Mouse (Mus musculus) C2C12 (cell line): ENCODE measurements at regions not wholly inside any gene's neighbourhood (a gene's known extent, or its start where the extent isn't known, plus 50 kb on each side); places are given as distances from the start of the nearest gene placed in this dataset.
A peak's percentile ranks its signal among the peaks of the same experiment; 100 is the strongest.

ENCODE experiments used
- H3K27me3 ChIP-seq: one replicate; pipeline ENCODE4 v1.6.1; 2011; ENCODE audit not compliant: control insufficient read depth, insufficient read depth, insufficient read length
- H3K36me3 ChIP-seq: one replicate; pipeline ENCODE4 v1.6.1; 2011; ENCODE audit not compliant: control insufficient read depth, insufficient read depth
- H3K4me3 ChIP-seq: one replicate; pipeline ENCODE4 v1.5.1; 2011; ENCODE audit warnings: mild to moderate bottlenecking, control low read depth; ENCODE audit not compliant: poor library complexity, insufficient read depth, severe bottlenecking
- H3K79me2 ChIP-seq: one replicate; pipeline ENCODE4 v1.6.1; 2011; ENCODE audit not compliant: control insufficient read depth, insufficient read depth
- H3K79me3 ChIP-seq: one replicate; pipeline ENCODE4 v1.6.1; 2011; ENCODE audit warnings: low read depth, control low read depth
- H3ac ChIP-seq: one replicate; pipeline ENCODE3; 2011; ENCODE audit warnings: low read depth; ENCODE audit not compliant: control insufficient read depth, insufficient read length
- CEBPB ChIP-seq: IDR thresholded peaks from one replicate; pipeline ENCODE4 v1.6.1; 2011; ENCODE audit warnings: low read depth, mild to moderate bottlenecking, control low read depth, moderate library complexity
- CTCF ChIP-seq: IDR thresholded peaks from one replicate; pipeline ENCODE4 v1.5.1; 2011; ENCODE audit not compliant: control insufficient read depth, insufficient read depth, insufficient read length
- FOSL1 ChIP-seq: IDR thresholded peaks from one replicate; pipeline ENCODE4 v1.8.0; 2011; ENCODE audit warnings: mild to moderate bottlenecking, low read length; ENCODE audit not compliant: poor library complexity, insufficient read depth, severe bottlenecking
- MAX ChIP-seq: IDR thresholded peaks from one replicate; pipeline ENCODE4 v1.6.1; 2011; ENCODE audit warnings: mild to moderate bottlenecking, control low read depth
- MYOD1 ChIP-seq: IDR thresholded peaks from one replicate; pipeline ENCODE4 v1.6.1; 2011; ENCODE audit warnings: low read depth; ENCODE audit not compliant: control insufficient read depth, insufficient read length
- MYOG ChIP-seq: IDR thresholded peaks from one replicate; pipeline ENCODE4 v1.6.1; 2011; ENCODE audit not compliant: control insufficient read depth, insufficient read length; ENCODE audit errors: extremely low read depth
- USF1 ChIP-seq: IDR thresholded peaks from one replicate; pipeline ENCODE4 v1.6.1; 2011; ENCODE audit warnings: low read depth, mild to moderate bottlenecking, control low read depth, moderate library complexity

DNA sequence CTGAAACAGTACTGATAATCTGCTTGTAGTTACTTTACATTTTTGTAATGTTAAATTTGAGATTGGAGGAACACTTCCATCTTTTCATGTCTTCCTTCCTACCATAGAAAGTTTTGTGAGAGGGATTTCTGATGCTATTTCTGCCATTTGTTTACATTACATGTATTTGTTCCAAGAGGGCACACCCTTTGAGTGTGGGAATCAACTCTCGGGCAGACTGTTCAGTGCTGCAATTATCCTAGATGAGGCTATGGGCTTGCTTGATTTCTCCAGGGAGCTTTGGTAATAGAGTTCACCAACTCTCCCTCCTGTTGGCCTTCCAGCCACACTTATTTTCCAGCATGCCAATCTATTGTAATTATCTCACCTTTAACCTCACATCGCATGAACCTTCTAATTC lies 52.4 kb downstream of the Gm13691 start:
- H3ac ChIP-seq, result no peak overlapping the region
- H3K4me3 ChIP-seq, result no peak overlapping the region
- H3K79me2 ChIP-seq, result no peaks in the 10 kb centered on the region
- no peaks in the 10 kb centered on the region for H3K36me3 ChIP-seq
- TF ChIP-seq MYOG, result no peak
- TF ChIP-seq CTCF, result no peak
- no peak for TF ChIP-seq USF1
- no peak for TF ChIP-seq CEBPB
- TF ChIP-seq MYOD1, result no peak
- no peak for TF ChIP-seq FOSL1
- no peak for TF ChIP-seq MAX
- no peaks in the 10 kb centered on the region for H3K79me3 ChIP-seq
- no peaks in the 10 kb centered on the region for H3K27me3 ChIP-seq

DNA sequence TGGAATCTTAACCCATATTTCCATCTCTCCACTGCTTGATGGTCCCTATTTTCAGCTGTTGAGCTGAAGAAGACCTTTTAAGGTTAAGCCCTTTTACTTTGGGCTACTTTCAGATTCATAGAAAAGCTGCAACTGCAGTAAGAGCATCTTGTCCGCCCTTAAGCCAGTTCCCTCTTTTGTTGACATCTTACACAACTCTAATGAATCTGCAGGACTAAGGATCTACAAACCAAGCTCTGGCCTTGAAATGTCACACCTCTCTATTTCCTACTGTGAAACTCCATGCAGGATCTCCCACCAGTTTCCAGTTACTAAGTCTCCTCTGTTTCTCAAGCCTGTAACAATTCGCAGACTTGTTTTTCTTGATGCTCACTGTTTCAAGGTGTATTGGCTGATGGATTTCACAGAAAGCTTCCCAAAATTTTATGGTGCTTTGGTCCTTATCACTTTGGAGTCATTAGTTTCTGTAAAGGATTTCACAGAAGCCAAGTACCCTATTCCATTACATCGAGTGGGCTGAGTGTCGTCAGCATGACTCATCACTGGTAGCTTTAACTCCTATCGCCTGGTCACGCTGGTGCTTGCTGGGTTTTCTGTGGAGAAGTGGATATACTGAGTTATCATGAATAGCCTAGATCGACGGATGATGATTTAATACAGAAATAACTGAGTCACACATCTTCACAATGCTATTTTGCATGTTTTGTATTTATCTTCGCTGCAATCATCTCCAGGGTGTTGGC lies 58.2 kb downstream of the Gm13691 start:
- H3K79me3 ChIP-seq, result no peaks in the 10 kb centered on the region
- no peaks in the 10 kb centered on the region for H3K36me3 ChIP-seq
- TF ChIP-seq MYOD1, result peak; percentile 3
- TF ChIP-seq FOSL1, result peak; percentile 47
- TF ChIP-seq MYOG, result no peak
- no peak for TF ChIP-seq CEBPB
- H3K27me3 ChIP-seq, result no peaks in the 10 kb centered on the region
- H3K4me3 ChIP-seq, result no peak overlapping the region
- no peaks in the 10 kb centered on the region for H3K79me2 ChIP-seq
- H3ac ChIP-seq, result no peak overlapping the region

DNA sequence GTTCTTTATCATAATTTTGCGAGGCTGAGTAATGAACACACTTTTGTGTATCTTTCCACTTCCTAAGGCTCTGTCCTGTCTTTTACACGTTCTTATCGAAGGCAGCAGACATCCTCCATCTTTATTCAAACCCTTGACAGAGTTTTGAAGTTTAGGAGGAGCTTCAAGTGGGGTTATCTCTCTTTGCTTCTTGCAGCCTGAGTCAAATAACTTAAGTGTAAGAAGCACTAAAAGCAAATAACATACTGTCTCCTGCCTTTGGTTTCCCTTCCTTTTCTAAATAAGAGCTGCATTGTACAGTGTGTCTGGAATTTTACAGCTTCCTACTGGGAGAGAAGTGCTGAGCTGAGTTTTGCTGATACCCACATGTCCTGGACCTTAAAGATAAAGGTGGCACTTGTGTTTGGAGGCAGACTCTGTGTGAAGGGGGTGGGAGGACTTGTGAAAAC lies 61.6 kb downstream of the Gm13691 start:
- Histone ChIP-seq H3ac (no peak overlapping the region), H3K79me3 (no peaks in the 10 kb centered on the region), H3K27me3 (no peaks in the 10 kb centered on the region), H3K36me3 (no peaks in the 10 kb centered on the region), H3K4me3 (no peak overlapping the region), H3K79me2 (no peaks in the 10 kb centered on the region)
- TF ChIP-seq FOSL1, result no peak
- TF ChIP-seq USF1, result no peak
- no peak for TF ChIP-seq MYOG
- TF ChIP-seq MAX, result no peak
- TF ChIP-seq CTCF, result no peak

DNA sequence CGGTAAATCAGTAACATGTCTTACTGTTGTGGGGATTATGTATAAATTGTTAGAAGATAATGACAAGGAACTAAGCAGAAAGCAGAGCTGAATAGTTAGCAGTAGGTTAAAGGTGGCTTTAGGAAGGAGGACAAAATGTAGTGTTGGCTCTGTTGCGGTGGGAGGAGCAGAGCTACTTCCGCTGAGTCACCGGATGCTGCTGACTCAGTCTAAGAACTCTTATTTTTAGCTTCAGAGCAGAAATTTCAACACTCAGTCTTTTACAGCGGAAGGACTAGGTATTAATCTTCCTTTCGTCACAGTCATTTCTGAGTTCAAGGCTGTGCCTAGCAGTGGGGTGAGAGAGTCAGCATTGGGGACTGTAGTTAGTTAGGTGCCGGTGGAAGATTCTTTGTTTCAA lies 68.9 kb downstream of the Gm13691 start:
- no peaks in the 10 kb centered on the region for H3K36me3 ChIP-seq
- peak; percentile 93 for TF ChIP-seq FOSL1
- no peak for TF ChIP-seq MYOG
- no peak for TF ChIP-seq MAX
- TF ChIP-seq USF1, result no peak
- no peak for TF ChIP-seq MYOD1
- peak; percentile 80 for TF ChIP-seq CEBPB
- no peak for TF ChIP-seq CTCF
- H3ac ChIP-seq, result no peak overlapping the region
- no peaks in the 10 kb centered on the region for H3K79me3 ChIP-seq
- no peaks in the 10 kb centered on the region for H3K27me3 ChIP-seq
- no peaks in the 10 kb centered on the region for H3K79me2 ChIP-seq
- no peak overlapping the region for H3K4me3 ChIP-seq

DNA sequence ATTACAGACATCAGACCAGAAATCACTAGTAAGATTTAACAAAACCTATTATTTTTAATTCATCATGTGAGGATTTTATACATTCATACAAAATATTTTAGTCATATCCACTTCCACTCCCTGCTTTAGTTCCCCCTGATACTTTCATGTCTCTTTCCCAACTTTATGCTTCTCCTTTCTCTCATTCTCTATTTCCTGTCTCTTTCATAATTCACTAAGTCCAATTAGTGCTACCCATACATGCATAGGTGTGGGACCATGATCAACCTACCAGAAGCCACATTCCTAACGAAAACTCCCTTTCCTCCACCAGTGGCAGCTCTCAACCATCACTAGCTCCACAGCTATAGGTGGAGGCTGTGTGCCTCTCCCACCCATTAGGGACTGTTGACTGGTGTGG lies 70.9 kb downstream of the Gm13691 start:
- Histone ChIP-seq H3K79me3 (no peaks in the 10 kb centered on the region), H3K27me3 (no peaks in the 10 kb centered on the region), H3ac (no peak overlapping the region), H3K36me3 (no peaks in the 10 kb centered on the region), H3K4me3 (no peak overlapping the region), H3K79me2 (no peaks in the 10 kb centered on the region)
- TF ChIP-seq USF1, result no peak
- no peak for TF ChIP-seq MYOD1
- no peak for TF ChIP-seq MAX
- TF ChIP-seq MYOG, result no peak

DNA sequence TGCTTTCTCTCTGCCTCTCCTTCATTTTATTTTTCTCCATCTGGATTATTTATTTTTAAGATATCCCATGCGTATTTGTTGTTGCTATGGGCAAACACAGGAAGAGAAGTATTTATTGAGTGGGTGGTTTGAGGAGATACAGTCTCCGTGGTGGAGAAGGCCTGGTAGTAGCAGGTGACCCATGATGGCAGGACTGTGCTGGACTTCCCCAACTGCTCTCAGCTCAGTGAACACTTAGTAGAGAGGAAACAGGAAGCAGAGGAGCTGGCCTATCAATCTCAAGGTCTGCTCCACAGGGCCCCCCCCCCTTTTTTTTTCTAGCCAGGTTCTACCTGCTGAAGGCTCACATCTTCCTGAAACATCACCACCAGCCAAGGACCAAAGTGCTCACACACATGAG lies 74.0 kb downstream of the Gm13691 start:
- Histone ChIP-seq H3K36me3 (no peaks in the 10 kb centered on the region), H3K27me3 (no peaks in the 10 kb centered on the region), H3K4me3 (no peak overlapping the region)

More for the DNA sequence above, 74.0 kb downstream of the Gm13691 start:
- TF ChIP-seq CEBPB, result no peak
- no peak for TF ChIP-seq FOSL1
- no peak for TF ChIP-seq MAX
- TF ChIP-seq MYOG, result no peak
- no peak for TF ChIP-seq USF1
- no peak for TF ChIP-seq CTCF
- no peak for TF ChIP-seq MYOD1
- Histone ChIP-seq H3K79me2 (no peaks in the 10 kb centered on the region), H3ac (no peak overlapping the region), H3K79me3 (no peaks in the 10 kb centered on the region)
